Mouse (Mus musculus): ENCODE data around the gene Lmtk3. TPM values are rescaled to one million over a fixed set of nuclear protein-coding genes. Genes with fewer than 3 reads are reported as not detected.

Gene Lmtk3
- total RNA-seq, 2 experiments from 2014 or later, result not detected

Other genes with a start within 250 kb of the Lmtk3 start
- 1 to 10 TPM in 1 of 2 experiments, under 1 TPM in 1; 0.91 to 1.9 TPM for gene Hsd17b14, start 228.8 kb upstream of the Lmtk3 start, total RNA-seq (2021)
- 10 to 100 TPM; 95.0 to 98.1 TPM for gene Bcat2, start 213.6 kb upstream of the Lmtk3 start, total RNA-seq (2021)
- not detected for gene Fgf21, start 168.2 kb upstream of the Lmtk3 start, total RNA-seq (2021)
- not detected for gene Fut1, start 166.4 kb upstream of the Lmtk3 start, total RNA-seq (2021)
- not detected for gene Izumo1, start 161.9 kb upstream of the Lmtk3 start, total RNA-seq (2021)
- gene Rasip1, start 156.2 kb upstream of the Lmtk3 start, total RNA-seq (2021), result 1 to 10 TPM; 5.5 to 8.5 TPM
- gene Mamstr, start 143.8 kb upstream of the Lmtk3 start, total RNA-seq (2021), result 10 to 100 TPM; 17.6 to 18.7 TPM
- under 1 TPM in 1 of 2 experiments, not detected in 1; 0.11 TPM for gene Fut2, start 117.3 kb upstream of the Lmtk3 start, total RNA-seq (2021)
- under 1 TPM; 0.14 to 0.26 TPM for gene Ntn5, start 99.7 kb upstream of the Lmtk3 start, total RNA-seq (2021)
- gene Sec1, start 89.3 kb upstream of the Lmtk3 start, total RNA-seq (2021), result under 1 TPM; 0.09 TPM
- 10 to 100 TPM; 11.1 to 17.3 TPM for gene Car11, start 83.9 kb upstream of the Lmtk3 start, total RNA-seq (2021)
- 10 to 100 TPM; 19.4 to 22.9 TPM for gene Dbp, start 78.7 kb upstream of the Lmtk3 start, total RNA-seq (2021)
- 100 to 1,000 TPM; 442 to 461 TPM for gene Rpl18, start 68.3 kb upstream of the Lmtk3 start, total RNA-seq (2021)
- gene Sphk2, start 65.7 kb upstream of the Lmtk3 start, total RNA-seq (2021), result 10 to 100 TPM; 15.2 to 15.6 TPM
- gene Fam83e, start 62.5 kb upstream of the Lmtk3 start, total RNA-seq (2021), result under 1 TPM in 1 of 2 experiments, not detected in 1; 0.18 TPM
- gene Spaca4, start 57.9 kb upstream of the Lmtk3 start, total RNA-seq (2021), result not detected
- gene Sult2b1, start 931 bp downstream of the Lmtk3 start, total RNA-seq (2021), result not detected
- gene Cyth2, start 30.8 kb downstream of the Lmtk3 start, total RNA-seq (2021), result 10 to 100 TPM; 25.3 to 34.6 TPM
- gene Kcnj14, start 41.0 kb downstream of the Lmtk3 start, total RNA-seq (2021), result under 1 TPM in 1 of 2 experiments, not detected in 1; 0.28 TPM
- gene Grwd1, start 47.2 kb downstream of the Lmtk3 start, total RNA-seq (2021), result 10 to 100 TPM; 13.4 to 14.3 TPM
- 10 to 100 TPM; 62.0 to 65.6 TPM for gene Kdelr1, start 89.0 kb downstream of the Lmtk3 start, total RNA-seq (2021)
- under 1 TPM; 0.11 to 0.17 TPM for gene Grin2d, start 94.6 kb downstream of the Lmtk3 start, total RNA-seq (2021)
- gene Syngr4, start 113.0 kb downstream of the Lmtk3 start, total RNA-seq (2021), result not detected
- gene Tmem143, start 113.2 kb downstream of the Lmtk3 start, total RNA-seq (2021), result 10 to 100 TPM; 56.7 to 59.4 TPM
- gene Emp3, start 137.7 kb downstream of the Lmtk3 start, total RNA-seq (2021), result 10 to 100 TPM in 1 of 2 experiments, 1 to 10 TPM in 1; 7.8 to 15.1 TPM
- gene Ccdc114, start 140.3 kb downstream of the Lmtk3 start, total RNA-seq (2021), result under 1 TPM; 0.18 to 0.21 TPM
- under 1 TPM in 1 of 2 experiments, not detected in 1; 0.17 TPM for gene Abcc6, start 246.6 kb downstream of the Lmtk3 start, total RNA-seq (2021)
- gene Nomo1, start 250.0 kb downstream of the Lmtk3 start, total RNA-seq (2021), result 10 to 100 TPM; 81.7 to 91.1 TPM